Mouse (Mus musculus) ES-E14 (cell line): ENCODE data around the gene Donson. TPM values are rescaled to one million over a fixed set of nuclear protein-coding genes. Genes with fewer than 3 reads are reported as not detected.
"Not testable (repeated sequence)": the region's sequence is repeated elsewhere in the genome, so short reads cannot be mapped to it uniquely, and the experiment has no call there.

Experiments used
- DNase-seq: peaks from one replicate; pipeline ENCODE4 v3.0.0-alpha.2; 2013; ENCODE audit warnings: low read depth, low spot score
- H3K27ac ChIP-seq: 2 replicates; pipeline ENCODE4 v1.5.1; 2012; ENCODE audit warnings: low read depth, mild to moderate bottlenecking, low read length, moderate library complexity, mixed read lengths; ENCODE audit not compliant: poor library complexity, insufficient read depth, severe bottlenecking
- H3K36me3 ChIP-seq: 2 replicates; pipeline ENCODE4 v1.6.1; 2012; ENCODE audit warnings: mild to moderate bottlenecking, low read length, moderate library complexity, mixed read lengths; ENCODE audit not compliant: control insufficient read depth, poor library complexity, insufficient read depth, severe bottlenecking
- H3K4me1 ChIP-seq, 2 experiments: fragments of 150-350 bp in 1 of 2; sonication (generic) in 1 of 2; 2 replicates each; pipeline ENCODE4 v1.6.1; 2012; ENCODE audit warnings: low read length in 2 of 2, mild to moderate bottlenecking in 1 of 2, mixed read lengths in 1 of 2; ENCODE audit not compliant: control insufficient read depth in 2 of 2, insufficient read depth in 2 of 2, poor library complexity in 1 of 2
- H3K4me3 ChIP-seq, 2 experiments: fragments of 150-350 bp in 1 of 2; sonication (generic) in 1 of 2; 2 replicates each; pipeline ENCODE4 v1.5.1; 2012; ENCODE audit warnings: low read length in 2 of 2, low read depth in 1 of 2, mild to moderate bottlenecking in 1 of 2, mixed read lengths in 1 of 2; ENCODE audit not compliant: insufficient read depth in 1 of 2, poor library complexity in 1 of 2, severe bottlenecking in 1 of 2
- H3K9ac ChIP-seq: 2 replicates; pipeline ENCODE4 v1.6.1; 2012; ENCODE audit warnings: low read depth, mild to moderate bottlenecking, low read length, mixed read lengths; ENCODE audit not compliant: poor library complexity, insufficient read depth, severe bottlenecking
- H3K9me3 ChIP-seq: fragments of 150-350 bp; sonication (generic); 2 replicates; pipeline ENCODE4 v1.6.1; 2012; ENCODE audit warnings: low read depth, mild to moderate bottlenecking, low read length; ENCODE audit not compliant: control insufficient read depth, insufficient read depth
- CHD2 ChIP-seq: IDR thresholded peaks from 2 replicates; pipeline ENCODE4 v1.6.1; 2014; ENCODE audit warnings: mild to moderate bottlenecking, low read depth, low read length, inconsistent platforms
- HCFC1 ChIP-seq: IDR thresholded peaks from 2 replicates; pipeline ENCODE4 v1.6.1; 2012; ENCODE audit warnings: low read length, inconsistent platforms, borderline replicate concordance; ENCODE audit not compliant: insufficient read depth
- MAFK ChIP-seq: IDR thresholded peaks from 2 replicates; pipeline ENCODE4 v1.6.1; 2014; ENCODE audit warnings: mild to moderate bottlenecking, low read depth, low read length, inconsistent platforms; ENCODE audit not compliant: insufficient read depth
- ZC3H11A ChIP-seq: IDR thresholded peaks from 2 replicates; pipeline ENCODE4 v1.6.1; 2012; ENCODE audit warnings: low read depth, mild to moderate bottlenecking, inconsistent platforms, low read length, borderline replicate concordance
- ZNF384 ChIP-seq: IDR thresholded peaks from 2 replicates; pipeline ENCODE4 v1.6.1; 2012; ENCODE audit warnings: low read depth, low read length, inconsistent platforms
- in situ Hi-C, 2 experiments: fragments of 600-800 bp; cut with MboI; formaldehyde crosslinking; loops; one replicate each; pipeline ENCODE4 v1.15.1; 2025; ENCODE audit warnings: low sequenced_read_pairs in 2 of 2, inconsistent platforms in 1 of 2; ENCODE audit not compliant: unreplicated experiment in 2 of 2
- total RNA-seq: library from RNA; depleted of rRNA; stranded (reverse); fragments of 300-350 nt; gene quantifications from 2 replicates; pipeline ENCODE4 v1.2.3, GENCODE M21; 2012

Gene Donson
- total RNA-seq, 1 experiment = 38.8 TPM

- Histone ChIP-seq H3K4me3 (peak overlapping the region; percentile 89 to 96), H3K9ac (peak overlapping the region; percentile 95), H3K27ac (no peak overlapping the region; the same call in 1 of the 2 replicates), H3K9me3 (no peaks in the 10 kb centered on the region), H3K4me1 (peaks cover 3% of the 10 kb centered on the region in 2 experiments; a peak in 2 of 4 replicates), H3K36me3 (peaks cover 23% of the 10 kb centered on the region)
- TF ChIP-seq HCFC1 (no peak), ZNF384 (no peak), MAFK (no peak), ZC3H11A (no peak), CHD2 (no peak)
- no peak for DNase-seq
- in situ Hi-C loops = no loop called here
These were observed 42.5 kb downstream of the Donson start for GRCm38 (mm10) chr16:91645995-91646602.

GRCm38 (mm10) chr16:91645420-91645819 is 43.1 kb downstream of the Donson start:
- in situ Hi-C loops, H3K9me3 ChIP-seq, H3K4me1 ChIP-seq, H3K27ac ChIP-seq, DNase-seq: not testable (repeated sequence)
- Histone ChIP-seq H3K36me3 (peaks cover 27% of the 10 kb centered on the region), H3K9ac (peak overlapping the region; percentile 29; the same call in 1 of the 2 replicates), H3K4me3 (peak overlapping the region; percentile 40 to 96; a peak in 3 of 4 replicates)
- TF ChIP-seq ZNF384 = peak; percentile 58

- no peaks in the 10 kb centered on the region for H3K9me3 ChIP-seq
- no peak overlapping the region for H3K27ac ChIP-seq
- TF ChIP-seq ZNF384 (no peak), HCFC1 (no peak)
- DNase-seq = no peak
- peak overlapping the region in 1 of 2 experiments; percentile 46; a peak in 2 of 4 replicates for H3K4me3 ChIP-seq
- H3K4me1 ChIP-seq = peaks cover 2 to 3% of the 10 kb centered on the region in 2 experiments; a peak in 2 of 4 replicates
- H3K9ac ChIP-seq = peak overlapping the region; percentile 47; the same call in 1 of the 2 replicates
- H3K36me3 ChIP-seq = peaks cover 30% of the 10 kb centered on the region
- in situ Hi-C loops = no loop called here
These were observed 43.7 kb downstream of the Donson start for GRCm38 (mm10) chr16:91644901-91645300.

- in situ Hi-C loops = no loop called here
- H3K9me3 ChIP-seq = no peaks in the 10 kb centered on the region
- H3K4me1 ChIP-seq = peaks cover 0 to 2% of the 10 kb centered on the region in 2 experiments; a peak in 1 of 4 replicates
- H3K27ac ChIP-seq = no peak overlapping the region
- TF ChIP-seq ZC3H11A (no peak), HCFC1 (no peak), CHD2 (no peak), MAFK (no peak), ZNF384 (no peak)
- DNase-seq = no peak
- peaks cover 68% of the 10 kb centered on the region for H3K36me3 ChIP-seq
- H3K4me3 ChIP-seq = no peak overlapping the region
- H3K9ac ChIP-seq = no peak overlapping the region
These were observed 48.4 kb downstream of the Donson start for GRCm38 (mm10) chr16:91640171-91640570.

- in situ Hi-C loops = no loop called here
- H3K9ac ChIP-seq = no peak overlapping the region
- H3K4me3 ChIP-seq = no peak overlapping the region
- no peak for DNase-seq
- TF ChIP-seq ZC3H11A (no peak), ZNF384 (no peak), CHD2 (no peak), MAFK (no peak), HCFC1 (no peak)
- H3K9me3 ChIP-seq = no peaks in the 10 kb centered on the region
- peaks cover 69% of the 10 kb centered on the region for H3K36me3 ChIP-seq
- H3K4me1 ChIP-seq = no peaks in the 10 kb centered on the region; a peak in 1 of 4 replicates
- H3K27ac ChIP-seq = no peak overlapping the region
These were observed 48.9 kb downstream of the Donson start for GRCm38 (mm10) chr16:91639636-91640035.
